Mouse (Mus musculus) gastrocnemius, postnatal 10 days (tissue): ENCODE measurements at regions not wholly inside any gene's neighbourhood (a gene's known extent, or its start where the extent isn't known, plus 50 kb on each side); places are given as distances from the start of the nearest gene placed in this dataset.

Experiments used
- DNase-seq: peaks from one replicate; pipeline ENCODE4 v3.0.0; 2021; ENCODE audit warnings: mixed read lengths

- DNase-seq: no peak
Observed at GRCm38 (mm10) chr7:72592649-72593048, 286.2 kb upstream of the Mctp2 start.

DNA sequence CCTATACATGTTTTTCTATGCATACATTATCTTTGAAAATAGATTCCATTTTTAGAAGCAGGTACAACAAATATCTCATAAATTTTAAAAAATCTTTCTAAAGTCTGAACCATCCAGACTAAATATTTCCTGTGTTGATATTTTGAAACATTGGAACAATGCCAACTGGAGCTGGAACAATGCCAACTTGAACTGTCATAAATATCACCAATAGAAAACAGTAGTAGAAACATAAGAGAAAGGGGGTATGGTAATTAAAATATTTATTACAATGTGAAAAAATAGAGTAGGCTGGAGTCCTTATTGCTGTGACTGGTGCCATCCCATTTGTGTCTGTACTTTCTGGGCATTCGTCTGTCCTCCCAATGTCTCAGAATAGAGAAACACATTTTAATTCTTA lies 286.9 kb upstream of the Mctp2 start:
- DNase-seq: no peak

DNA sequence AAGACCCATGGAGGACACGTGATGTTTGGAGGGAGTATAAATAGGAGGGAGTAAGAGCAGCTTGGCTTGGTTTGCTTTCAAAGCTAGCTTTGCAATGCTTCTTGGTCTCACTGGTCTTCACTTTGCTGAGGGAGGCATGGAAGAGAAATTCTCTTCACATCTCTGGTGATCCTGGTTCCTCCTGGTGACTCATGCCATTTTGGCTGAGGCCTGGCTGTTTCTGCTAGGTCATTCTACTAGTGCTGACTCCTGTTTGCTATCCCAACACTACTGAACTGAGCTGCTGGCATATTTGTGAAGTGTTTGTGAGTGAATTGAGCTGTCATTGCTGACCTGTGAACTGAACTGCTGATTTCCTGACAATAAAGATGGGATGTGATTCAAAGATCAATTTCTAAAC lies 288.3 kb upstream of the Mctp2 start:
- DNase-seq: no peak

- no peak for DNase-seq
Observed at GRCm38 (mm10) chr7:72596985-72597384, 290.6 kb upstream of the Mctp2 start.

DNA sequence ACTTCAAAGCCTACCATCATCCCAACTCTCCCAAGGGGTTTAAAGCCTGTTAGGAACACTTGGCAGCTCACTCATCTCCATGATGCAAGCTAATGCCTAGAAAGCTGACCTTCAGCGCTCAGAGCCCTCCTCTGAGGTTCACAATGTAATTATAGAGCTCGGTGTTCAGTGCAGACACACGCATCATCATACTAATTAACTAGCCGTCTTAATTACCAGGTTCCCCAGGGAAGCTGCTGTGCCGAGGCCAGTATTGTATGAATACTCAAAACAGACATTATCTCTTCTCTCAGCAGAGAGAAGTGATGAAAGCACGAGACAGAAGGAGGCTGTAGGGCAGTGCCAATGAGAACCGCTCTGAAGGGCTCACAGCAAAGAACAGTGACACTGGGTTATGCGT lies 295.5 kb upstream of the Mctp2 start:
- DNase-seq: no peak

GRCm38 (mm10) chr7:72609791-72610190 lies 303.4 kb upstream of the Mctp2 start:
- no peak for DNase-seq

GRCm38 (mm10) chr7:72615232-72615631 lies 308.8 kb upstream of the Mctp2 start:
- DNase-seq: no peak

- no peak for DNase-seq
Observed at GRCm38 (mm10) chr7:72627369-72627768, 321.0 kb upstream of the Mctp2 start.

GRCm38 (mm10) chr7:72639566-72639965 lies 333.2 kb upstream of the Mctp2 start:
- no peak for DNase-seq

DNA sequence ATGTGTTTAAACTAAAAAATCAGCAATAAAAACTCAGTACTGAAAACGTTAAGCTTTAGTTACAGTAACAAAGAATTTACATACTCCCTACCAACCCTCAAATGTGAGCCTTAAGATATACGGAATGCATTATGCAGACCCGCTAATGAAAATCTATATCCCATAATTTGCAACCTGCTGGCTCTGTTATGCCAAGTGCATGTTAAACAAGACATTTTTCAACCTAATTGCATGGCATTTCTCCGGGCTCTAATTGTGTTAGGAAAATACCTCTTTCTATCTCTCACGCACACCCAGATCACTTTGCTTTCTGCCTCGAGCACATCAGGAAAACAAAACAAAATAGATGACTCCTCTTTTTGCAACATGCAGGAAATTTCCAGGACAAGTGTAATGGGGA lies 368.6 kb upstream of the Mctp2 start:
- DNase-seq: no peak

- DNase-seq: no peak
Observed at GRCm38 (mm10) chr7:72685803-72686202, 379.4 kb upstream of the Mctp2 start.

DNA sequence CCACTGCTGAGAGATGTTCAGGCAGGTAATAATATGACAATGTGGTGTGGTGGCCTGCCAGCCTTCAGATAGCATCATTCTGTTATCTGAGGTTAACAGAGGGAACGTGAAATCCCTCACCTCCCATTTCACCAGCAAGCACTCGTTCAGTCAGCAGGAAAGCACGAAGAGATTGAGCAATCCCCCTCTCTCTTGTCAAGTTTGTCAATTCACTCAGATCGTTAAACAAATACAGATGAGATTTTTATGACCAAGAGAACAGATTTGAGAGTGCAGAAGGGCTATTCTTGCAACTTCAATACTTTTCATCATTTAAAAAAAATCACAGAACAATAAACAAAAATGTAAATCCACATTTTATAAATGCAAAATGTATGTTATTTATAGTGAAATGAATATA lies 380.9 kb upstream of the Mctp2 start:
- no peak for DNase-seq

DNA sequence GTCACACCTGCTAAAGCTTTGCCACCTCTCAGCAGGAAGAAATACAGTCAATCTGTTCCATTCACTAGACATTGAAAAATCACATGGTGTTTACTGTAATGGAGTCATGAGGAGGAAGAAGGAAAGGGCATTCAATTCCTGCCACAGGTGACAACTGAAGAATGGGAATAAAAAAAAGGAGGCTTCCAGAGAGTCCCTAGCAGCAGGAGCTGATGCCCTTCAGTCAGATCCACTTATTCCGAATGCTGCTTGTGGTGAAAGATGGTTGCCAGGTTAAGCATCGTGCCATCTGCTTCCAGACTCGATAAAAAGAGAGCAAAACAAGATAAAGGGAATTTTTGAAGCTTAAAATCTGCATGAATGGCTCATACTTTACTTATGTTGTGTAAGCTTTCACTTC lies 385.0 kb upstream of the Mctp2 start:
- DNase-seq: no peak

DNA sequence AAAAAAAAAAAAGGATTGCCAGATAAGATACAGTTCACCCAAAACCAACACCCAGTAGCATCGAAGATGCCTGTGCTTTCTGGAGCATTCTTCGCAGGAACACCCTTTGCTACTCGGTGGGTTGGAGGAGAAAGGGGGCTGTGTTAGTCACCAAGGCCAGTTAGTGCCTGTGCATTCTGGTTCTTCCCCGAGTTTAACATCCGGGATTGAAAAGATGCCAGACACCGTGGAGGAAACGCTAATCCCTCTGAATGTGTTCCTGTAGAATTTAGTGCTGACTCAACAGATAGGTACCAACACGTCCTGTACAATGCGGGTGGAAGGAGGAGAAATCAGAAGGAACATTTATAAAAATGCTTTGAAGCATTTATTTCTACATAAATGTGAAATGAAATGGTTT lies 385.5 kb upstream of the Mctp2 start:
- DNase-seq: no peak

DNA sequence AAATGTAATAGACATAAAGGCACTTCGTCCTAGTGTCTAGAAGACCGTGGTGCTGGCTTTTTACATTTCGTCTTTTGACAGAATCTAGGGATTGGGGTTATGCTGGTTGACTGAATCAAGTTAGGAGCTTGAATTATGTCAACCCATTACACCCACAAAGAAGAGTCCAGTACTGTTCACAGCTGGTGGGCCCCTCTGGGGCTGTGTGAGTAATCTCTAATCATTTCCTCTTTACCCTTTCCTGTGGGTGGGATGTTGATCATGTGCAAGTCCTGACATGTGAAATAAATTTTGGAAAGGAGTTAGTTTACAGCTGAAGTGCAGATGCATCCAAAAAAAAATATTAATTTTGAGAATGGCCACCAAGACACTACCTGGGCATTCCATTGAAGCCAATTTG lies 390.3 kb upstream of the Mctp2 start:
- no peak for DNase-seq

- DNase-seq: no peak
Observed at GRCm38 (mm10) chr7:72703652-72704341, 397.4 kb upstream of the Mctp2 start.

- DNase-seq: no peak
Observed at GRCm38 (mm10) chr7:72711193-72712131, 405.1 kb upstream of the Mctp2 start.

DNA sequence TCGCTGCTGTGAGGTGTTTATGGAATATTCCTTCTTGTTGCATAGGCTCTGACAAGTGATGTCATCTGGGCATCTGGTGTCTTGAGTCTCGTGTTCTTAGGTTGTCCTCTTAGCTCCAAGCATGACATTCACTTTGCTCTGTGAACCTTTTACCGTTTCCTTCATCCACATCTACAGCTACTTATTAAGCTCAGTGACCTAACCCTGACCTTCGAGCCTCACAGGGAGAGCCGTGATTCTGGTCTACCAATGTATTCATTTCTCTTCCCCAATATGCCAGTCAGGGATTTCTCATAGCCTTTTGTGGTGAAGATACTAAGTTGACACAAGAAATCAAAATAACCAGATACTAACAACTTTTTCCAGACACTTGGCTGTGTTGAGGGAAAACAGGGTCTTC lies 409.0 kb upstream of the Mctp2 start:
- DNase-seq: no peak

GRCm38 (mm10) chr7:72716051-72716450 lies 409.6 kb upstream of the Mctp2 start:
- no peak for DNase-seq

DNA sequence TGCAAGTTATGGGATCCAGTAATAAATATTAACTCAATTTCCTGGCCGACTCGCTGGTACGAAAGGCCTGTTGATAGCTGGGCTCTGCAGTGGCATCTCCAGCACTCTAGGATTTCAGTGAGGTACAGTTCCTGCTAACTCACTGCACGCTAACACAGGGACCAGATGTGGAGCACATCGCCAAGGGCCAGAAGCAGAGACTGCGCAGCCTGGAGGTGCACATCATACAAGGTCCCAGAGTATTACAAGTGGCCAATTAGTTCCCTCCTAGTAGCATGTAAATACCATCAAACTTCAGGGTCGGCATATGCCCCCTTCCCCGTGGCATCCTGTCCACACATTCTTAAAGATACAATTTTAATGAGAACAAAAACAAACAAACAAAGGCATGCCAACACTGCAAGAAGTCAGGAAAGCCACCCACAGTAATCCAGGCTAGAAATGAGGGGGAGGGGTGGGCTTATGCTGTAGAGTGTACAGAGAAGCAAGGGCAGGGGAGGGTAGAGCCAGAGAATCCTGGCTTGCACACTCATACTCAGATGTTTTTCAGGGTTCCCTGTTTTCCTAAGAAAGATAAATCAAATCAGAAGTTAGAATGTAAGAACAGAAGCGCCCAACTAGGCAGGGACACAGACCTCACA lies 419.9 kb upstream of the Mctp2 start:
- DNase-seq: no peak

DNA sequence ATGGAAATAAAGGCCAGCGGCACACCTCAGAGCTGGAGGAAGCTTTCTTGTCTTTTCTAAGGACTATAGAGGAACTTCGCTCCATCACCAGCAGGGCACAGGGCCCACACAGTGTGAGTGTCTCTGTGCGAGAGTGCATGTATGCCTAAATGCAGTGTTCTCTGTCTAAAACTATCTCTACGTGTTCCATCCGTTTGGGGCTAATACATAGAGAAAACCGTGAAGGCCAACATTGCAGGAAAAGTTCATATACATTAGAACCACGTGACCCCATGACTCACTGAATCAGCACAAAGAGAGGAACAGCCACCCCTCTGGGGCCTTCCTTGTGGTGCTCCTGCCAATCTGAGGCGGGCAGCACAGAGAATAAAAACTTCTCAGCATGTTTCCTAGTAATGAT lies 431.4 kb upstream of the Mctp2 start:
- DNase-seq: no peak

DNA sequence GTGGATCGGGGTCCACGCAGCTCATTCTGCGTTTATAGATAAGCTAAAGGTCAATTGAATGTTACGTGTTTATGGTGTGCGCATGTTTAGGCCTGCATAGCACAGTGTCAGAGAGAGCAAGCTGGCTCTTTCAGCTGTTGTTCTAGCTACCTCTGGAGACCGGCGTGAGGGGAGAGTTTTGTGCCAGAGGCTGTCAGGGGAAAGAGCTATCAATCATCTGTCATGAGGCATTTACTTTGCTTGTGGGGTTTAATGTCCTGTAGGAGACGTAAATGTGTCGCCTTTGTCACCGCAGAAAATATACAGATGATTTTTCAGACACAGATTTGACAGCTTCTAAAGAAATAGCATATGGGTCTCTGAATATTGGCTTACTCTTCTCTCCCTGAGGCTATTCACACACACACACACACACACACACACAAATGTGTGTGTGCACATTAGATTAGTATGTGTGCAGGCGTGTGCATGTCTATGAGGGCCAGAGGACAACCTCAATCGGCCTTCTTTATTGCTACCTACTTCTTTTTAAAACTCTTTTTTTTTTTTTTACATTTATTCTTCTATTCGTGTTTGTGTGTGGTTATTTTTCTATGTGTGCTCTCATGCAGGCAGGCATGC lies 432.0 kb upstream of the Mctp2 start:
- DNase-seq: no peak

- DNase-seq: no peak
Observed at GRCm38 (mm10) chr7:72742376-72742775, 436.0 kb upstream of the Mctp2 start.
